ENCODE assay signal across 10 mouse cellular contexts in genomic region chrX:102934395-102934764, GRCm38 (mm10). TPM values are rescaled to one million over a fixed set of nuclear protein-coding genes. Genes with fewer than 3 reads are reported as not detected.
A peak's percentile ranks its signal among the peaks of the same experiment; 100 is the strongest.
DNase-seq lines count a peak whose midpoint lies in the region; ATAC-seq and TF ChIP-seq lines count a peak whose summit lies in the region.
"Had no signal": no experiment of that assay in that cellular context is flagged by ENCODE, and none has a peak within 500 bp of the region (broad histone marks: within the 10 kb centered on the region; RNA-seq: fewer than 3 reads in every experiment).

No protein-coding gene starts in this region.

- TF ChIP-seq CTCF in hindbrain, postnatal 0 days (IDR thresholded peaks at IDR 0.05; ENCODE audit: low read depth) = no peak

- peak overlapping the region; percentile 76 for H3K4me2 ChIP-seq in kidney, embryonic 16.5 days (replicated peaks; ENCODE audit: low read depth, low read length)
- H3K4me2 ChIP-seq in embryonic facial prominence, embryonic 13.5 days = peak overlapping the region; percentile 66
- peak overlapping the region; percentile 65 for H3K4me2 ChIP-seq in hindbrain, postnatal 0 days (ENCODE audit: low read depth, low read length)
- peak overlapping the region; percentile 63 for H3K4me2 ChIP-seq in neural tube, embryonic 12.5 days (replicated peaks)

- peaks cover 17% of the 10 kb centered on the region for H3K27me3 ChIP-seq in kidney, embryonic 16.5 days (ENCODE audit: insufficient read depth, low read length)
- H3K27me3 ChIP-seq in embryonic facial prominence, embryonic 13.5 days = peaks cover 46% of the 10 kb centered on the region
- no peaks in the 10 kb centered on the region; the same call in 1 of the 2 replicates for H3K27me3 ChIP-seq in hindbrain, postnatal 0 days (ENCODE audit: insufficient read depth, low read length)
- peaks cover 3% of the 10 kb centered on the region; the same call in 1 of the 2 replicates for H3K27me3 ChIP-seq in neural tube, embryonic 12.5 days (replicated peaks)

- WGBS in kidney, embryonic 16.5 days = 64% methylated on average over 7 of the region's 8 CpGs
- 45% methylated on average over 8 of the region's 8 CpGs for WGBS in embryonic facial prominence, embryonic 13.5 days
- 61% methylated on average over 8 of the region's 8 CpGs for WGBS in hindbrain, postnatal 0 days
- 63% methylated on average over 8 of the region's 8 CpGs for WGBS in neural tube, embryonic 12.5 days

- no peaks in the 10 kb centered on the region for H3K9me3 ChIP-seq in kidney, embryonic 16.5 days (ENCODE audit: low read length)
- H3K9me3 ChIP-seq in embryonic facial prominence, embryonic 13.5 days = no peaks in the 10 kb centered on the region
- H3K9me3 ChIP-seq in hindbrain, postnatal 0 days (ENCODE audit: low read length) = no peaks in the 10 kb centered on the region
- no peaks in the 10 kb centered on the region for H3K9me3 ChIP-seq in neural tube, embryonic 12.5 days
- H3K9me3 ChIP-seq: G1E had no signal

- H3K9ac ChIP-seq in kidney, embryonic 16.5 days (replicated peaks; ENCODE audit: low read length) = no peak overlapping the region
- 0 out of 2 replicates have a peak overlapping the region, but pooled peaks have one; percentile 73 for H3K9ac ChIP-seq in embryonic facial prominence, embryonic 13.5 days
- no peak overlapping the region; the same call in 1 of the 2 replicates for H3K9ac ChIP-seq in hindbrain, postnatal 0 days (replicated peaks; ENCODE audit: low read length)
- no peak overlapping the region; the same call in 1 of the 2 replicates for H3K9ac ChIP-seq in neural tube, embryonic 12.5 days

- peak overlapping the region; percentile 57 for H3K4me3 ChIP-seq in kidney, embryonic 16.5 days (ENCODE audit: low read length)
- H3K4me3 ChIP-seq in embryonic facial prominence, embryonic 13.5 days = peak overlapping the region; percentile 54
- peak overlapping the region; percentile 45 for H3K4me3 ChIP-seq in hindbrain, postnatal 0 days (ENCODE audit: low read length)
- H3K4me3 ChIP-seq in neural tube, embryonic 12.5 days = peak overlapping the region; percentile 44; the same call in 1 of the 2 replicates

- no peaks in the 10 kb centered on the region for H3K4me1 ChIP-seq in kidney, embryonic 16.5 days (ENCODE audit: insufficient read depth, low read length)
- H3K4me1 ChIP-seq in embryonic facial prominence, embryonic 13.5 days = no peaks in the 10 kb centered on the region
- H3K4me1 ChIP-seq in hindbrain, postnatal 0 days (ENCODE audit: insufficient read depth, low read length) = no peaks in the 10 kb centered on the region
- H3K4me1 ChIP-seq in neural tube, embryonic 12.5 days = no peaks in the 10 kb centered on the region

- no peaks in the 10 kb centered on the region for H3K36me3 ChIP-seq in kidney, embryonic 16.5 days (ENCODE audit: insufficient read depth, low read length)
- H3K36me3 ChIP-seq in embryonic facial prominence, embryonic 13.5 days = no peaks in the 10 kb centered on the region
- no peaks in the 10 kb centered on the region for H3K36me3 ChIP-seq in hindbrain, postnatal 0 days (ENCODE audit: insufficient read depth, low read length)
- H3K36me3 ChIP-seq in neural tube, embryonic 12.5 days = no peaks in the 10 kb centered on the region
- H3K36me3 ChIP-seq: G1E had no signal

- no peak for DNase-seq in kidney, adult 8-10 months
- DNase-seq in hindbrain, postnatal 0 days (ENCODE audit: low spot score) = no peak
- no peak for DNase-seq in spleen, postnatal 10 days (ENCODE audit: low spot score in 2 of 2)
- DNase-seq in thymus, postnatal 36 days = no peak
- no peak for DNase-seq in adrenal gland, postnatal 10 days

- no peak overlapping the region for H3K27ac ChIP-seq in kidney, embryonic 16.5 days (ENCODE audit: low read length)
- H3K27ac ChIP-seq in embryonic facial prominence, embryonic 13.5 days = no peak overlapping the region
- no peak overlapping the region for H3K27ac ChIP-seq in hindbrain, postnatal 0 days
- no peak overlapping the region for H3K27ac ChIP-seq in neural tube, embryonic 12.5 days

- ATAC-seq in kidney, embryonic 16.5 days (ENCODE audit: low FRiP score, low TSS enrichment) = peak; percentile 43; the same call in 1 of the 2 replicates
- no peak for ATAC-seq in embryonic facial prominence, embryonic 13.5 days (ENCODE audit: insufficient number of reproducible peaks, insufficient read depth, low FRiP score, low TSS enrichment, low read depth)
- no peak; the same call in 1 of the 2 replicates for ATAC-seq in hindbrain, postnatal 0 days
- no peak; the same call in 1 of the 2 replicates for ATAC-seq in neural tube, embryonic 12.5 days (ENCODE audit: low FRiP score, low read depth)

RNA-seq across cellular contexts. Expression of gene 1700018G05Rik, which starts 6.2 kb away (rescaled TPM):
- not detected in 2 replicates for polyA plus RNA-seq in kidney, embryonic 16.5 days (2015; fragmentation: Nextera tagmentation; extraction: Ambion mirVana)
- not detected in 2 replicates for polyA plus RNA-seq in embryonic facial prominence, embryonic 13.5 days (2015; fragmentation: Nextera tagmentation; extraction: Ambion mirVana)
- not detected in 2 replicates for total RNA-seq in hindbrain, postnatal 0 days (2014; rRNA removed)
- polyA plus RNA-seq in hindbrain, postnatal 0 days (2015; fragmentation: Nextera tagmentation; extraction: Ambion mirVana) = not detected in 2 replicates
- polyA plus RNA-seq in neural tube, embryonic 12.5 days (2016; fragmentation: Nextera tagmentation; extraction: Ambion mirVana) = not detected in 2 replicates
- not detected for total RNA-seq in adrenal gland, postnatal 10 days (2021)
- total RNA-seq: G1E; megakaryocyte progenitor cell, adult 5-6 weeks had no signal
- polyA plus RNA-seq: G1E had no signal

RNA-seq across cellular contexts. Expression of gene 1700011M02Rik, which starts 25.7 kb away (rescaled TPM):
- not detected in 2 replicates for polyA plus RNA-seq in kidney, embryonic 16.5 days (2015; fragmentation: Nextera tagmentation; extraction: Ambion mirVana)
- polyA plus RNA-seq in embryonic facial prominence, embryonic 13.5 days (2015; fragmentation: Nextera tagmentation; extraction: Ambion mirVana) = not detected in 2 replicates
- not detected in 2 replicates for total RNA-seq in hindbrain, postnatal 0 days (2014; rRNA removed)
- polyA plus RNA-seq in hindbrain, postnatal 0 days (2015; fragmentation: Nextera tagmentation; extraction: Ambion mirVana) = not detected in 2 replicates
- not detected in 2 replicates for polyA plus RNA-seq in neural tube, embryonic 12.5 days (2016; fragmentation: Nextera tagmentation; extraction: Ambion mirVana)
- total RNA-seq in adrenal gland, postnatal 10 days (2021) = not detected
- total RNA-seq: G1E; megakaryocyte progenitor cell, adult 5-6 weeks had no signal
- polyA plus RNA-seq: G1E had no signal

RNA-seq across cellular contexts. Expression of gene Dmrtc1a, which starts 25.9 kb away (rescaled TPM):
- 1.3 and 1.5 TPM in 2 replicates for polyA plus RNA-seq in kidney, embryonic 16.5 days (2015; fragmentation: Nextera tagmentation; extraction: Ambion mirVana)
- polyA plus RNA-seq in embryonic facial prominence, embryonic 13.5 days (2015; fragmentation: Nextera tagmentation; extraction: Ambion mirVana) = 0.84 and 1.3 TPM in 2 replicates
- total RNA-seq in hindbrain, postnatal 0 days (2014; rRNA removed) = 0.16 and 0.36 TPM in 2 replicates
- 3.7 and 4.0 TPM in 2 replicates for polyA plus RNA-seq in hindbrain, postnatal 0 days (2015; fragmentation: Nextera tagmentation; extraction: Ambion mirVana)
- 0.64 and 0.96 TPM in 2 replicates for polyA plus RNA-seq in neural tube, embryonic 12.5 days (2016; fragmentation: Nextera tagmentation; extraction: Ambion mirVana)
- under 1 TPM in 1 of 2 experiments, not detected in 1; 0.30 TPM for total RNA-seq in adrenal gland, postnatal 10 days (2021)
- total RNA-seq: G1E had no signal
- polyA plus RNA-seq: G1E had no signal
